Mouse (Mus musculus) adrenal gland, adult 8-10 months (tissue): ENCODE measurements around the gene Stambpl1. TPM values are rescaled to one million over a fixed set of nuclear protein-coding genes. Genes with fewer than 3 reads are reported as not detected.

Experiments
- DNase-seq: peaks from one replicate; pipeline ENCODE4 v3.0.0; 2022
- total RNA-seq, 4 experiments: library from RNA; stranded (reverse); gene quantifications; 2 replicates each; pipeline ENCODE4 v1.2.4; 2022

Stambpl1 gene
- total RNA-seq, 4 experiments from 2014 or later: 6.3 to 8.1 (median 7.1) TPM

DNA sequence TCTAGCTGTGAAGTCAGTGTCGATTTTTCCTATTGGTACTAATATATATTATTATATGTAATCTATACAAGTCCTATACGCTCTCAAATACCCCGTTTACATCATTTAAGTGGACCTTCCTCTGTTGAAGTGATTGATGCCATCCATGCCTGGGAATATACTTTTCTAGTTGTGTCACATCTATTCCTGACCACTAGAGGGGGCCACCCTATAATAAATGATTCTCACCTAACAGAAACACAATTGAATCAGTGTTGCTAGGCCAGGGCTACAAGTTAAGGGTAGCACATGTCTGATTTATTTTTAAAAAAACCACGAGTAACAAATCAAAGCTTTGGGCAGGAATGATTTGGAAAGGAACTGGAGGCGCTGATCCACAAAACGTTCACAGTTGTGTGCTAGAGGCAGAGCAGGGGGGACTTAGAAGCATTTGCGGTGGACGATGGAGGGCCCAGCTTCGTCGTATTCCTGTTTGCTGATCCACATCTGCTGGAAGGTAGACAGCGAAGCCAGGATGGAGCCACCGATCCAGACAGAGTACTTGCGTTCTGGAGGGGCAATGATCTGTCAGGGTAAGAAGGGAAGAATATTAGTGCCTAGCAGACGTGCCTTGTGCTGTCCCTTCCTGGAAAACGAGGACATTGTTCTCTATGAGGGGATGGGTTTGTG, 49.4 kb downstream of the Stambpl1 start:
- DNase-seq: no peak

GRCm38 (mm10) chr19:34242925-34243324, 50.9 kb downstream of the Stambpl1 start:
- no peak for DNase-seq

- no peak for DNase-seq
Observed at GRCm38 (mm10) chr19:34244056-34244455, 52.0 kb downstream of the Stambpl1 start.

- DNase-seq: no peak
Observed at GRCm38 (mm10) chr19:34248558-34248957, 56.5 kb downstream of the Stambpl1 start.

DNA sequence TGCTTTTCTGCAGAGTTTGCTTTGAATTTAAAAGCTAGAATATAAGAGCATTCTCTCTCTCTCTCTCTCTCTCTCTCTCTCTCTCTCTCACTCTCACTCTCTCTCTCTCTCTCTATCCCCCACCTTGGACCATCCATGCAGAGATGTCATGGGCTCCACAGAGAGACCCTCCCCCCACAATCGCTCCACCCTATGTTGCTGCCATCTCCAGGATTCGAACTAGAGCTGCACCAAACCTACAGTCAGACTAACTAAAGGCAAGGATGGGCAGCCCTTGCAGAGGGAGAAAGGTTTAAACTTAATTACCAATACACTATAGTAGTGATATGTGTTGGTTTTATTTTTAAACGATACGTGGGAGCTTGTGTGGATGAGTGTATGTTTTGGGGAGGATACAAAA, 58.6 kb downstream of the Stambpl1 start:
- DNase-seq: no peak

GRCm38 (mm10) chr19:34251900-34252299, 59.9 kb downstream of the Stambpl1 start:
- no peak for DNase-seq

- DNase-seq: no peak
Observed at GRCm38 (mm10) chr19:34252450-34252849, 60.4 kb downstream of the Stambpl1 start.

DNA sequence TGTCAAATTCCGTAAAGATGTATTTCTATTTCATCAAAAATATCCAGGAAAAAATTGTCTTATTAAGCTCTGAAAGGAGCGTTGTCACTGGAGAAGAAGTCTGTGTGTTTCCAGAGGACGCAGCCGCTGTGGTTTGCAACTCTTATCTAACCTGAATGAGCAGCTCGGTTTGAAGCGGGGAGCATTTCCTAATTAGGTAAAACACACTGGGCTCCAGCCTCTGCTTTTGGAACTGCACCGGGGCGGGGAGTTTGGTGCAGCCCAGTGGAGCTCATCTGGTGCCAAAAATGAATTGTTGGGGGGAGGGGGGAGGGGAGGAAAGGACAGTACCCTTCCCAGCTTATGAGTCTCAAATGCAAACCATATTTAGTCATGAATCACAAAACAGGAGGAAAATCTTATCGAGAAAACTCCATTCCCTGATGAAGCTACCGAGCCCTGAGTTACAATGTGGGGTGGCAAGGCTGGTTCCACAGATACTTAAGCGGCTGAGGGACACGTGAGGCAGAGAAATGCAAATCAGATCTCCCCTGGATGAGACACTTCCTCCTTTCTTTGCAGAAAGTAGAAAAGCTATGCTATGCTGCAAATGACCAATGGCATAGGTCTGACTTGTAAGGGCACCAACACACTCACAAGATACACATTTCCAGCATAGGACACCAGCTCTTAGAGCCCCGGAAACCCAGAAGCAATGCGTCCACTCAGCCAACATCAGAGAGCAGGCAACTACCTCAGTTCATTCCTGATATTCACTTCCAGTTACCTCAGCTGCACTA, 62.3 kb downstream of the Stambpl1 start:
- no peak for DNase-seq

GRCm38 (mm10) chr19:34254880-34255681, 63.1 kb downstream of the Stambpl1 start, which contains the start of gene Acta2:
Gene Acta2 (minus strand): TSS chr19:34255590.
- no peak for DNase-seq

DNA sequence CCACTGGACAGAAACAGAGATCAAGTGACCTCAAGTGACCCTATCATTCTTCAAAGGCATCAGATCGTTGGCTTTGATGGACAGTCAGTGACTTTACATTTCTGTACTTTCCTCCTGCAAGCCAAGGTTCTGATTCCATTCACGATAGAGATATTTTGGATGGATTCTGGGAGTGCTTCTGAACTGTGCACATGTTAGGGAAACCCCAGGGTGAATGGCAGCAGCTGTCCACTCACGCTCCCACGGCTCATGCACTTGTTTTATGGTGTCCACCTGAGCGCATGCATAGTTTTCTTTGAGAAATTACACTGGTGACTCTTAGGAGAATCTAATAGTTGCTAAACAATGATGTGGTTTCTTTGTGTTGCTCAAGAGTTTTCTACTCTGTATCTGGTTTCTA, 64.1 kb downstream of the Stambpl1 start:
- DNase-seq: no peak

GRCm38 (mm10) chr19:34256936-34257335, 64.9 kb downstream of the Stambpl1 start:
- no peak for DNase-seq

DNA sequence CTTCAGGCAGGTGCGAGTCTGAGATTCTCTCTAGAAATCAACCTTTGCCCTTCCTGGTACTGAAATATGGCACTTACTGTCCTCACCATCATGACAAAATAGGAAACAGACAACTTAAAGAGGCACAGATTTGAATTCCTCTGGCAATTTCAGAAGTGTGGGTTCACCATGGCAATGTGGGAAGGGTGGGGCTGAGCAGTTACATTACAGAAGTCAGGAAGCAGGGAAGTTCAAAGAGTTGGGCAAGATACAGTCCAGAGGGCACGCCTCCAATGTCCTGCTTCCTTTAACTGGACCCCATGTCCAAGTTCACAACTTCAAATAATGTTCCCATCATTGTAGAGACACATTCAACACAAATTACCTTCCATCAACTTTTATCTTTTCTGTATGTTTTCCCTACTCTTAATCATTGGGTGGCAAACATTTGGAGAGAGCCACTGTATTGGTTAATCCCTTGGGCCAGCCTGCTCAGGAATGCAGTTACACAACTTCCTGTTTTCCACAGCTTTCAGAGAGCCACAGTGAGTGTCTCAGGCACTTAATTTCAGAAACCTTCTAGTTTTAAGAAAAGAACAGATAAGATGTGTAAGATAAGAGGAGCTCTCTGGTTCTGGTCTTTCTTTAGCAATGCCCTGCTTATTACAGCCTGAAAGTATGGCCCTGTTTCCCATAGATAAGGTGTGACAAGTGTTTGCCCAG, 70.4 kb downstream of the Stambpl1 start:
- no peak for DNase-seq

DNA sequence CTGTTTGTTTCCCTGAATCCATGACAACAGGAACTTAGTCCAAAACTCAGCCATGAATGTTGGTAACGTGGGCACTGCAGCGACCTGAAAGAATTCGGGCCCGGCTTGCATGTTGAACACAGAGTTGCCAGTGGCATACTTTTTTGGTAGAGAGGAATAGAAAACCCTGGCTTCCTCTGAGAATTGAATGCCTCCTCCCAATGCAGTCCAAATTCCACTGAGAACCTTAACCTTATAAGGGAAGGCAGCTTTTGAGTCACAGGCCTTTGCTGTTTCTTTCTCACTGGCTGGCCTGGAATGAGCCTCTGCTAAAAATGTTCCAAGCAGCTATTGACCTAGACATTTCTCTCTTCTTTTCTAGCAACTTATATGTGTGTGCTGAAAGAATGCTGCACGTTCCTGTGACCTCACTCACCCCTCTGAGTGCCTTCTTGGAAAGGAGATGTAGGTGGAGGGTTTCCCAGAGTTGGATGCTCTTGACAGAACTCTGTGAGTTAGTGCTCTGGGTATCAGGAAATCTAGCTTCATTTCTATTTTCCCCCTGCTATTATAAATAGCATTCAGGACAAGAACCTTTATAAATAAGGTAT, 73.7 kb downstream of the Stambpl1 start:
- DNase-seq: no peak

DNA sequence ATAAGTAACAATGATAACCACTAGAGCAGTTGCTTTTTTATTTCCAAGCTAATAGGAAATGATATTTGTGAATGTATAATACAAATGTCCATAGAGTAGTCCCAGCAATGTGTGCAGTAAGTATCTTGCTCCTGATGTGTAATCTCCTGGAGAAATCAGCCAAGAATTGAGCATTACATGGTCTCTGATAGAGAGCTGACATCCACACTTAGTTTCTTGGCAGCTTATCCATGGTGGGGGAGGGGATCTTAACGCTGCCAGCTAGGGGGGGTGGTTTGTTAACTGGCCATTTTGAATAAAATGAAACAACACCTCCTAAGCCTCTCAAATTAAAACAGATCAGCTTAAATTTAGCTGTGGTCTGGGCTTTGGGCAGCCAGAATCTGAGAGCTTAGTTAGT, 77.0 kb downstream of the Stambpl1 start:
- DNase-seq: no peak

GRCm38 (mm10) chr19:34270106-34270726, 78.2 kb downstream of the Stambpl1 start:
- DNase-seq: no peak

DNA sequence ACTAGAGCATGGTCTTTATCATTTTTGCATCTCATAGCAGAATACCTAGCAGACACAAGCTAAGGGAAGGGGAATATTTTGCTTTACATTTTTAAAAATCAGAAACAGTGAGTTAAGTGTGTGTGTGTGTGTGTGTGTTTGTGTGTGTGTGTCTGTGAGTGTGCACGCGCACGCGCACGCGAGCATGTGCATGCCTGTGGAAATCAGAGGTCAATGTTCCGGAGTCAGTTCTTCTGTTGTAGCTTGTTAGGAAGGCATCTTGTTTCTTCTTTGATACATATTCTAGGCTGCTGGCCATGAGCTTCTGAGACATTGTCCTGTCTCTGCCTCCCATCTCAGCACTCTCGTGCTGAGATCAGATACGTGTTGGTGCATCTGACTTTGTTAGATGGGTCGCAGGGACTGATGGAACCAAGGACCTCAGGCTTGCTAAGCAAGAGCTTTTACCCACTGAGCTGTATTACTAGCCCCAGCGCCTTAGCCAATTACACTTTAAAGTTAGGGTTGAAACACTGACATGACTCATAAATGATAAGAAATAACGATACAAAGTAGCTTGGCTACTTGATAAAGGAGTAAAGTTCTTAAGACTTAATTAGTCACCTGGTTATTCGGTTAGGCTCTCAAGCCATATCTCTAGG, 78.9 kb downstream of the Stambpl1 start:
- DNase-seq: no peak

GRCm38 (mm10) chr19:34273073-34273472, 81.0 kb downstream of the Stambpl1 start:
- no peak for DNase-seq

DNA sequence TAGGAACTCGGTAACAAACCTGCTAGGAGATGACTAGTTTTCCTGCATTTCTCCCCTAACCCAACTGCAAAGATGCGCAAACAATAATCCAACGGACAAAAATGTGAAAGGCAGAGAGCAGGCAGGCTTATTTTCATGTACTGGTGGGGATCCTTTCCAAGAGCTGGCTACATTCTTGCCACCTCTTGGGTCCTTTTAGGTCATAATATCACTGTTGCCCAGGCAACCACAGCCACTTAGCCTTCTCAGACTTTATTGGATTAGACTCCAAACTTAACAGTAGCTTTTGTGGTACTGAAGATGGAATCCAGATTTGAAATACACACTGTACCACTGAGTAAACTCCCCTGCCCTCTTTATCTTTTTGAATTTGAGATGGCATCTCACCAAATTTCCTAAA, 86.0 kb downstream of the Stambpl1 start:
- no peak for DNase-seq

DNA sequence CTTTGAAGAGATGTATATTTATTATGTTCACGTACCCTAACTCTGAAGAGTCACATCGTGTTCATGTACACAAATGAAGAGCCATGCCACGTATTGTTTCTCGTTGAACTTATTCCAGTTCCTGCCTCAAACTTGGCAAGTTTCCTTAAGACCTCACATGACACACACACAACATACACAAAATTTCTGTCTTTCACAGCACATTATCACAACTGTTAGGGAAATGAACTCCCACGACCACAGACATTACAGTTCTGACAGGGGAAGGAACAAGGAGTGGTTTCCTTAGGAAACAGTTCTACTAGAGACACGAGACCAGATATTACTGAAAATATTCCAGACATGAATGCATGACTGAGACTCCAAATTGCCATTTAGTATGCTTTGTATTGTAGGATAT, 91.6 kb downstream of the Stambpl1 start:
- DNase-seq: no peak

DNA sequence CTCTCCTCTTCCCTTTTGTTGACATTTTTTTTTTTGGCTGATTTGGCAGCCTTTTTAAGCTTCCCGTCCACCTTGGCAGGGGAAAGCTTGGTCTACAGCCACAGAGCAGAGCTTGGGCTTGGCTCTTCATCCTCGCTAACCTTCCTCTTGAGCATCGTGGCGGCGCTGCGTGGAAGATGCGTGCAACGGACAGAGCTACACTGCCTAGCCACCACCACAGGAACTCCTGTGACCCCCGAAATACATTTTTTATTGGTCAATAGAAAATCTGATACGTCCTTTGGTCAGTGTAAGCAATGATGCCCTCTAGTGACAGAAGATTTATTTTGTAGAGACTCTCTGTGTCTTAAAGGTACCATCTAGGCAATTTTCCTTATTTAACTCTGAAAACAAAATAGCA, 92.4 kb downstream of the Stambpl1 start:
- DNase-seq: no peak

DNA sequence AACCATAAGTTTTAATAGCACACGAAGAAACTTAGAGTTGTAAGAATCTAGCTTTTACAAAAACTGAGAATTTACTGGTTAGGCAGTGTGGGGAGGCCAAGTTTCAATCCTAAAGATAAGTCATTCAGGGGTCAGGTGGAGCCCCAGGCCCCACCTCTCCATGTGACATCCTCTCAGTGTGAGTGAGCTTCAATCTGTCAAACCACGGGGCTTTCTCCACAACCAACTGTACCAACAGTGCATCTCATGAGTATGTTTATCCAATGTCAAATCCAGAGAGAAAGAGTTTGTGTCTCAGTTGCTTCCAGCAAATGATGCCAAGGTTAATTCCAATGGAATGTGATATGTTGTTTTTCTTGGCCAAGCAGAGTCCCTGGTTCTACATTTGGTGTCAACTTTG, 92.8 kb downstream of the Stambpl1 start:
- DNase-seq: no peak
